Mouse (Mus musculus) bone marrow, adult 2 months (tissue): ENCODE data around the gene Zfp683.

Experiments
- CTCF ChIP-seq: fragments of 200-500 bp; IDR thresholded peaks from 2 replicates; pipeline ENCODE4 v1.5.1; 2011; ENCODE audit warnings: low read length, control low read depth; ENCODE audit not compliant: control insufficient read depth, insufficient read depth
- POLR2A ChIP-seq: fragments of 200-500 bp; IDR thresholded peaks from 2 replicates; pipeline ENCODE4 v1.6.1; 2011; ENCODE audit warnings: low read depth, mild to moderate bottlenecking, control low read depth, low read length, borderline replicate concordance; ENCODE audit not compliant: control insufficient read depth

- no peak for TF ChIP-seq CTCF
- no peak for TF ChIP-seq POLR2A
These were observed 8.9 kb downstream of the Zfp683 start for GRCm38 (mm10) chr4:134062561-134062960.
